Mouse (Mus musculus) C2C12 (cell line): Measurements from ENCODE around the gene Tm9sf1. TPM values are rescaled to one million over a fixed set of nuclear protein-coding genes. Genes with fewer than 3 reads are reported as not detected.

Experiments used
- H3K27me3 ChIP-seq: one replicate; pipeline ENCODE4 v1.6.1; 2011; ENCODE audit not compliant: control insufficient read depth, insufficient read depth, insufficient read length
- H3K36me3 ChIP-seq: one replicate; pipeline ENCODE4 v1.6.1; 2011; ENCODE audit not compliant: control insufficient read depth, insufficient read depth
- H3K4me3 ChIP-seq: one replicate; pipeline ENCODE4 v1.5.1; 2011; ENCODE audit warnings: mild to moderate bottlenecking, control low read depth; ENCODE audit not compliant: poor library complexity, insufficient read depth, severe bottlenecking
- H3K79me2 ChIP-seq: one replicate; pipeline ENCODE4 v1.6.1; 2011; ENCODE audit not compliant: control insufficient read depth, insufficient read depth
- H3K79me3 ChIP-seq: one replicate; pipeline ENCODE4 v1.6.1; 2011; ENCODE audit warnings: low read depth, control low read depth
- H3ac ChIP-seq: one replicate; pipeline ENCODE3; 2011; ENCODE audit warnings: low read depth; ENCODE audit not compliant: control insufficient read depth, insufficient read length
- CEBPB ChIP-seq: IDR thresholded peaks from one replicate; pipeline ENCODE4 v1.6.1; 2011; ENCODE audit warnings: low read depth, mild to moderate bottlenecking, control low read depth, moderate library complexity
- CTCF ChIP-seq: IDR thresholded peaks from one replicate; pipeline ENCODE4 v1.5.1; 2011; ENCODE audit not compliant: control insufficient read depth, insufficient read depth, insufficient read length
- FOSL1 ChIP-seq: IDR thresholded peaks from one replicate; pipeline ENCODE4 v1.8.0; 2011; ENCODE audit warnings: mild to moderate bottlenecking, low read length; ENCODE audit not compliant: poor library complexity, insufficient read depth, severe bottlenecking
- MAX ChIP-seq: IDR thresholded peaks from one replicate; pipeline ENCODE4 v1.6.1; 2011; ENCODE audit warnings: mild to moderate bottlenecking, control low read depth
- MYOD1 ChIP-seq: IDR thresholded peaks from one replicate; pipeline ENCODE4 v1.6.1; 2011; ENCODE audit warnings: low read depth; ENCODE audit not compliant: control insufficient read depth, insufficient read length
- MYOG ChIP-seq: IDR thresholded peaks from one replicate; pipeline ENCODE4 v1.6.1; 2011; ENCODE audit not compliant: control insufficient read depth, insufficient read length; ENCODE audit errors: extremely low read depth
- USF1 ChIP-seq: IDR thresholded peaks from one replicate; pipeline ENCODE4 v1.6.1; 2011; ENCODE audit warnings: low read depth, mild to moderate bottlenecking, control low read depth, moderate library complexity
- polyA plus RNA-seq: library from polyadenylated mRNA; unstranded; fragments of >200 nt; fragmentation: generic; extraction: Trizol; gene quantifications from one replicate; pipeline ENCODE4 v1.2.1, GENCODE M21; 2012; ENCODE audit warnings: missing spikeins

The Tm9sf1 gene
- polyA plus RNA-seq, 1 experiment = 72.9 TPM

DNA sequence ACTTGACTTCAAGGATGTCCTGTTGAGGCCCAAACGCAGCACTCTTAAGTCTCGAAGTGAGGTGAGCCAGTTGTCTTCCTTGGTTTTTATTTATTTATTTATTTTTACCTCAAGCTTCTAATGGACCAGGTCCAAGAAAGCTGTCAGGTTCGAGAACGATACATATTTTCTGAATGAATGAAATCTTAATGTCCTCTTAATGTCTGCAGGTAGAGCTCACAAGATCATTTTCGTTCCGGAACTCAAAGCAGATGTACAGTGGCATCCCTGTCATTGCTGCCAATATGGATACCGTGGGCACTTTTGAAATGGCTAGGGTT lies 29.1 kb upstream of the Tm9sf1 start:
- TF ChIP-seq CEBPB (no peak), FOSL1 (no peak)
- peaks cover 46% of the 10 kb centered on the region for H3K79me3 ChIP-seq
- H3ac ChIP-seq = peak overlapping the region; percentile 62
- peaks cover 50% of the 10 kb centered on the region for H3K36me3 ChIP-seq
- no peaks in the 10 kb centered on the region for H3K27me3 ChIP-seq
- H3K4me3 ChIP-seq = peak overlapping the region; percentile 75
- peaks cover 64% of the 10 kb centered on the region for H3K79me2 ChIP-seq

DNA sequence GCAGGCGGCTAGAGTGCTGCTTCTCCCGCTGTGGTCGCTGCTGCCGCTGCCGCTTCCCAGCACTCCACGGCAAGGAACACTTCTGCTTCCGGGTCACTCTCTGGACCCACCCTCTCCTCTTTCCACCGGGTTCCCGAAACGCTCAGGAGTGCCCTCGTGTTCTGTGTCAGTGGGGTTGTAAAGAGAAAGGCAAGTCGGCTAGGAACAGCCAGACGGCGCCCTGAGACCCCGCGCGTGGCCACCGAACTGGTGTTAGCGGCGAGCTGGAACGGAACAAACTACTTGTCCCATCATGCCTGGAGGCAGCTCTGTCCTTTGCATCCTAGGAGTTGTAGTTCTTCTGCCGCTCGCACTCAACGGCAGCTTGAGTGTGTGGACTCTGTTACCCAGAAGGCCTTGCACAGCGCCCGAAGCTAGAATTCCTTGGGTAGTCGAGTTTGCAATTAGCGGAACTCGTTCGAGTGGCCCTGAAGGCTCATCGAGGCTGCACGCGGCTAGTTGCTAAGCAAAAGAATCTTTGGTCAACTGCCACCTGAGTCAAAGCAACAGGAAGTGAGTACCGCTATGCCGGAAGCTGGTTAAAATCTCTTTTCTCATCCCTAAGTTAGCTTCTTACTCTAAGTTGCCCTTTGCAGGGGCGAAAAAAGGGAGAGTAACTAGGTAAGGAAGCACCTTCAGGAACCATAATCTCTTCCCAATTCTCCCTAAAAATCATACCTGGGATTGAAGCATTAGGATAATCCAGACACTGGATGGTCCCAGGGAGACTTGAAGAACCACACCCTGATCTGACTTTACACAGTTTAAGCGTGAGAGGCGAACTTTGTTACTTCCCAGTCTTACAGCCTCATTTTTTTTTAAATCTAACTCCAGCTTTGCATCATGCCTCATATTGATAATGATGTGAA lies 28.5 kb upstream of the Tm9sf1 start, which contains the start of the genes Gmpr2 and Nedd8:
Gmpr2 (plus strand) TSS at position 109 of the 908 bp plus-strand sequence.
Nedd8 (minus strand) TSS at position 292 of the 908 bp plus-strand sequence.
- H3K4me3 ChIP-seq = peak within 1 kb of the TSS; percentile 75
- peak within 1 kb of the TSS; percentile 92 for H3ac ChIP-seq
- peaks cover 44% of the 10 kb centered on the region for H3K36me3 ChIP-seq
- H3K79me3 ChIP-seq = peaks cover 50% of the 10 kb centered on the region
- peaks cover 70% of the 10 kb centered on the region for H3K79me2 ChIP-seq
- no peak for TF ChIP-seq CEBPB
- no peak for TF ChIP-seq MYOD1
- TF ChIP-seq MAX = peak; percentile 89
- H3K27me3 ChIP-seq = no peaks in the 10 kb centered on the region

GRCm38 (mm10) chr14:55671486-55671832 lies 27.9 kb upstream of the Tm9sf1 start:
- peaks cover 37% of the 10 kb centered on the region for H3K36me3 ChIP-seq
- H3K79me3 ChIP-seq = peaks cover 54% of the 10 kb centered on the region
- H3K27me3 ChIP-seq = no peaks in the 10 kb centered on the region
- H3ac ChIP-seq = peak overlapping the region; percentile 92
- peaks cover 76% of the 10 kb centered on the region for H3K79me2 ChIP-seq
- peak overlapping the region; percentile 75 for H3K4me3 ChIP-seq
- TF ChIP-seq USF1 (no peak), MYOD1 (no peak), MAX (no peak), MYOG (no peak), CEBPB (no peak), CTCF (no peak), FOSL1 (no peak)

DNA sequence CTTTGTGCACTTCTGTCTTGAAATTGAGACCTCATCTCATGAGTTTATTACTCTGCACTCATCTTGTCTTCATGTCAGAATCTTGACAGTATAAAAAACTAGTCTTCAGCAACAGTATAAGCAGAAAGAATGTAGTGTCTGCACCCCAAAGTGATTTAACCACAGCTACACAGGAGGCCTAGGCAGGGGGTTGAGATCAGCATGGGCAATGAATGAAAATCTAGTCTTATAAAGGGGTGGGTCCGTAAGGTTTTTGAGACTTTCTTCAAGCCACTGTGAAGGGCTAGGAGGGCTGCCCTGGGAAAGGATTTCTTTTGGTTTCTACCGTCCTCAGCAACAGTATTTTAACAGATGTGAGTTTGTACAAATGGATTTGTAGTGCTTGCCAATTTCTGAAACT lies 17.0 kb upstream of the Tm9sf1 start:
- no peak overlapping the region for H3ac ChIP-seq
- no peaks in the 10 kb centered on the region for H3K79me3 ChIP-seq
- H3K79me2 ChIP-seq = peaks cover 19% of the 10 kb centered on the region
- TF ChIP-seq MAX (no peak), CTCF (no peak)
- no peak overlapping the region for H3K4me3 ChIP-seq
- H3K36me3 ChIP-seq = peaks cover 23% of the 10 kb centered on the region
- no peaks in the 10 kb centered on the region for H3K27me3 ChIP-seq

GRCm38 (mm10) chr14:55659960-55660573 lies 16.5 kb upstream of the Tm9sf1 start, which contains the start of gene Mdp1:
Gene Mdp1 (minus strand): TSS chr14:55660508.
- Histone ChIP-seq H3ac (peak within 1 kb of the TSS; percentile 73), H3K27me3 (no peaks in the 10 kb centered on the region), H3K36me3 (peaks cover 23% of the 10 kb centered on the region), H3K79me2 (peaks cover 13% of the 10 kb centered on the region), H3K4me3 (peak within 1 kb of the TSS; percentile 42), H3K79me3 (no peaks in the 10 kb centered on the region)
- TF ChIP-seq CTCF (peak; percentile 73), FOSL1 (no peak)

GRCm38 (mm10) chr14:55658011-55658410 lies 14.4 kb upstream of the Tm9sf1 start:
- Histone ChIP-seq H3K79me3 (no peaks in the 10 kb centered on the region), H3K79me2 (no peaks in the 10 kb centered on the region), H3K27me3 (no peaks in the 10 kb centered on the region), H3K4me3 (no peak overlapping the region), H3K36me3 (peaks cover 15% of the 10 kb centered on the region), H3ac (no peak overlapping the region)
- TF ChIP-seq USF1 (no peak), MYOD1 (no peak), MYOG (no peak), FOSL1 (no peak), CEBPB (no peak), CTCF (no peak), MAX (no peak)
